Mouse (Mus musculus): ENCODE data around the gene Ptpn12.

DNA sequence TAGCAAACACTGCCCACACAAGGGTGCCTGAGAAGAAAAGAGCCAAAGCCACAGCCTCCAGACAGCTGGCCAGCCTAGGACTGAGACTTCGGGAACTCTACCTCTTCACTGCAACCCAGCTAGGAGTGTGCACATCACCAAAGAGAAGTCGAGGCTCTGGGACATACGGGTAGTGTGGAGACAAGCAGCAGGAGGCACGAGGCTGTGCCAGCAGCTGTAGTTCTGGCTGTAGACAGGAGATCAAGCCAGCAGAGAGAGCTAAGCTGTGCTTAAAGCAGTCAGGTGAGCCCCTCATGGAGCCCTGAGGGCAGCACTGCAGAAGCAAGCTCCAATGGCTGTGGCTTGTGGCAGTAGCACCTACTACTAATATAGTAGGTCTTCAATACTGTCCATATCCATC, 115.0 kb downstream of the Ptpn12 start:
- TF ChIP-seq MAFK (IDR thresholded peaks at IDR 0.05; ENCODE audit: insufficient read depth, low read depth, low read length) (no peak), CHD2 (IDR thresholded peaks at IDR 0.05; ENCODE audit: low read depth, low read length) (no peak)

Data from ES-E14 (cell line).